Mouse (Mus musculus): Measurements from ENCODE around the gene Ndufc1.
"Not testable (repeated sequence)": the region's sequence is repeated elsewhere in the genome, so short reads cannot be mapped to it uniquely, and the experiment has no call there.

- not testable (repeated sequence) for TF ChIP-seq GATA1 (IDR thresholded peaks at IDR 0.05; ENCODE audit: borderline replicate concordance, low read length); FLI1 (IDR thresholded peaks at IDR 0.05; ENCODE audit: low read length)
Observed at GRCm38 (mm10) chr3:51402054-51402453, 6.7 kb downstream of the Ndufc1 start.

Data from megakaryocyte, embryonic 14.5 days (primary cell).